Mouse (Mus musculus) neural tube, embryonic 11.5 days (tissue): ENCODE results near the gene Atp5c1. TPM values are rescaled to one million over a fixed set of nuclear protein-coding genes. Genes with fewer than 3 reads are reported as not detected.
A peak's percentile ranks its signal among the peaks of the same experiment; 100 is the strongest.

ENCODE experiments used
- ATAC-seq: fragments of 200-750 bp; cut with Nextera tagmentation; 2 replicates; pipeline ENCODE4 v1.8.0; 2017; ENCODE audit warnings: moderate number of reproducible peaks, mild to moderate bottlenecking, moderate TSS enrichment, moderate library complexity; ENCODE audit not compliant: insufficient read depth, low FRiP score, low TSS enrichment
- DNase-seq: peaks from one replicate; pipeline ENCODE4 v3.0.0-alpha.2; 2015; ENCODE audit warnings: low spot score
- H3K27ac ChIP-seq: fragments of 300-500 bp; sonication (generic); 2 replicates; pipeline ENCODE4 v1.5.1; 2014; ENCODE audit warnings: low read depth, mild to moderate bottlenecking, low read length
- H3K27me3 ChIP-seq: fragments of 300-500 bp; sonication (generic); 2 replicates; pipeline ENCODE4 v1.6.1; 2014; ENCODE audit warnings: mild to moderate bottlenecking, low read length, mixed read lengths; ENCODE audit not compliant: control insufficient read depth, insufficient read depth
- H3K36me3 ChIP-seq: fragments of 300-500 bp; sonication (generic); 2 replicates; pipeline ENCODE4 v1.6.1; 2014; ENCODE audit warnings: mild to moderate bottlenecking, low read length, moderate library complexity, mixed read lengths; ENCODE audit not compliant: control insufficient read depth, insufficient read depth
- H3K4me1 ChIP-seq: fragments of 300-500 bp; sonication (generic); 2 replicates; pipeline ENCODE4 v1.6.1; 2014; ENCODE audit warnings: low read length, mixed read lengths; ENCODE audit not compliant: control insufficient read depth, insufficient read depth
- H3K4me2 ChIP-seq: fragments of 300-500 bp; sonication (generic); 2 replicates; pipeline ENCODE4 v1.6.1; 2014; ENCODE audit warnings: low read depth, mild to moderate bottlenecking, moderate library complexity
- H3K4me3 ChIP-seq: fragments of 300-500 bp; sonication (generic); 2 replicates; pipeline ENCODE4 v1.5.1; 2014; ENCODE audit warnings: low read depth, low read length
- H3K9ac ChIP-seq: fragments of 300-500 bp; sonication (generic); 2 replicates; pipeline ENCODE4 v1.6.1; 2014; ENCODE audit warnings: mild to moderate bottlenecking, low read length
- H3K9me3 ChIP-seq: fragments of 300-500 bp; sonication (generic); 2 replicates; pipeline ENCODE4 v1.6.1; 2016; ENCODE audit warnings: low read length; ENCODE audit not compliant: control insufficient read depth
- WGBS: fragments of 180-500 bp; shearing (Covaris S2); extraction: QIAGEN DNeasy Blood & Tissue Kit; methylation state at CpG from one replicate; pipeline ENCODE4 v1.1.7; 2014; 5-methylcytosine and 5-hydroxymethylcytosine counted together
- polyA plus RNA-seq: library from polyadenylated mRNA; unstranded; fragments of >200 nt; fragmentation: Nextera tagmentation; extraction: Ambion mirVana; gene quantifications from 2 replicates; pipeline ENCODE4 v1.2.1, GENCODE M21; 2014

Gene Atp5c1
- polyA plus RNA-seq, 1 experiment from 2014 or later, result 510 TPM

DNA sequence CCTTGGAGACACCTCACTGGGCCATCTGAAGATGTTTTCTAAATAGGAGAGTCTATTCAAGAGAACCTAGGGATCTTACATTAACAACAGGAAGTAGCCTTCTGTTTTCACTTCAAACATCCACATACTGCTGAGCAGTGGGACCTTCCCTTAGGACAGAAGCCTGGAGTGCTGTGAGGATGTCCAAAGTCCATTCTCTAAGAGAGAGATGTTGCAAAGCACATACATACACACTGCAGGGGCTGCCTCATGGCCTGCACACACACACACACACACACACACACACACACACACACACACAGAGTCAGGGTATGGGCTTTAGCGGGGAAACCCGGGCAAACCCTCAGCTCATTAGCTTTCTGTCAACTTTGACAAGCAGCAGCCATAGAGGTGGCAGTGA lies 20.2 kb upstream of the Atp5c1 start:
- Histone ChIP-seq H3K36me3 (no peaks in the 10 kb centered on the region), H3K4me2 (no peak overlapping the region), H3K9ac (no peak overlapping the region), H3K9me3 (no peaks in the 10 kb centered on the region), H3K27me3 (no peaks in the 10 kb centered on the region), H3K4me3 (no peak overlapping the region), H3K4me1 (no peaks in the 10 kb centered on the region), H3K27ac (no peak overlapping the region)
- DNase-seq (no peak), ATAC-seq (no peak)
- WGBS, result 89% methylated on average over 2 of the region's 2 CpGs

DNA sequence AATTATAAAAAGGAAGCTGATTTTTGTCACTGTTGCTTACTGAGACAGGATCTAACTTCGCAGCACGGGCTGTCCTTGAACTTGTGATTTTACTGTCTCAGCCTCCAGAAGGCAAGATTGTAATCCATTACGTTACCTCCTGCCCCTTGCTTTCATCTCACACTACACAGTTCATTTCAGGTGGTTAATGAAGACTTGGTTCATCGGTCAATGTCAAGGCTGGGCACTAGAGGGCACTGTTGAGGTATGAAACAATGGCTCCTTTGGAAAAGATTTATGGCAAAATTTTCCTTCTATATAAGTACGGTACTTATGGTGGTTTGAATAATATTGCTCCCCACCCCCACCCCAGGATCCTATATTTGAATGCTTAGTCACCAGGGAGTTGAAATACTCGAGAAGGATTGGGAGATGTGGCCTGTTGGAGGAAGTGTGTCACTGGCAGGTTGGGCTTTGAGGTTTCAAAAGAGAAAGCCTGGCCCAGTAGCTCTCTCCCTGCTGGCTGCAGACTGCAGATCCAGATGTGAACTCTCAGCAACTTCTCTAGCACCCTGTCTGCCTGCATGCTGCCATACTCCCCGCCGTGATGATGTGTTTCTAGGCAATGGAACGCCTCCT lies 18.4 kb upstream of the Atp5c1 start:
- Histone ChIP-seq H3K4me3 (no peak overlapping the region), H3K9ac (no peak overlapping the region), H3K27me3 (no peaks in the 10 kb centered on the region), H3K27ac (no peak overlapping the region), H3K36me3 (no peaks in the 10 kb centered on the region), H3K9me3 (no peaks in the 10 kb centered on the region), H3K4me2 (no peak overlapping the region), H3K4me1 (no peaks in the 10 kb centered on the region)
- no peak for ATAC-seq
- 37% methylated on average over 9 of the region's 9 CpGs for WGBS
- DNase-seq, result peak; percentile 40

DNA sequence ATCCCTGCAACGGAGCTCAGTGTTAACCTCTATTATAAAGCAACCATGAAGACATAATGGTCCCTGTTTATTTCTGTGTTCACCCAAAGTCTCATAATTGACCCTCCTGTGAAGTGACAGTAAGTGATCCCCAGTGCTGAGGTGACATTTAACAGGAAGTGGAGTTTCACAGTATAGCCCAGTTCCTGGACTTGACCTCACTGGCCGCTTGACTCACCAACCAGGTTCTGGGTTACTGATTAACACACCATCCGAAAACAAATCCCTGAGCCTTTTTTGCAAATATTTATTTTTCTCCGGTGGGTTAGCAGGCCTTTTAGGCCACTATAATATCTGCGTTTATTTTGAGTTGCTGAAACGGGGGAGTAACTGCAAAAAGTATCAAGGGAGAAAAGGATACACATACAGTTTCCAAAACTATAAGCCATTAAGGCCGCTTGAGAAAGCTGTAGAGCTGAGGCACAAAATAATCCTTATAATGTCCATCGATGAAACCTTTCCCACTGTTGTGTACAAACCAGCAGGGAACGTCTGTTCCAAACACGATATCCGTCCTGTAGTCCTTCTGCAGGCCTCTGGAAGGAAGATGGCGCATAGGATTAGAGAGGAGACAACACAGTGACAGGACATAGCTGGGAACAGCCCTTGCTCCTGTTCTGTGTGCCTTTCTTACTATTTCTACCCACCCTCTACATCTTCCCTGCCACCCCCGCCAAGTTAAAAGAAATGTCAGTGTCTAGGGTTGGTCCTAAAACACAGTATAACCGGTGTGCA lies 14.2 kb upstream of the Atp5c1 start:
- no peak for DNase-seq
- no peak overlapping the region for H3K4me2 ChIP-seq
- no peak overlapping the region for H3K9ac ChIP-seq
- H3K27me3 ChIP-seq, result no peaks in the 10 kb centered on the region
- H3K27ac ChIP-seq, result no peak overlapping the region
- no peaks in the 10 kb centered on the region for H3K4me1 ChIP-seq
- H3K36me3 ChIP-seq, result peaks cover 4% of the 10 kb centered on the region
- ATAC-seq, result no peak
- WGBS, result 86% methylated on average over 14 of the region's 14 CpGs
- H3K4me3 ChIP-seq, result no peak overlapping the region
- no peaks in the 10 kb centered on the region for H3K9me3 ChIP-seq

DNA sequence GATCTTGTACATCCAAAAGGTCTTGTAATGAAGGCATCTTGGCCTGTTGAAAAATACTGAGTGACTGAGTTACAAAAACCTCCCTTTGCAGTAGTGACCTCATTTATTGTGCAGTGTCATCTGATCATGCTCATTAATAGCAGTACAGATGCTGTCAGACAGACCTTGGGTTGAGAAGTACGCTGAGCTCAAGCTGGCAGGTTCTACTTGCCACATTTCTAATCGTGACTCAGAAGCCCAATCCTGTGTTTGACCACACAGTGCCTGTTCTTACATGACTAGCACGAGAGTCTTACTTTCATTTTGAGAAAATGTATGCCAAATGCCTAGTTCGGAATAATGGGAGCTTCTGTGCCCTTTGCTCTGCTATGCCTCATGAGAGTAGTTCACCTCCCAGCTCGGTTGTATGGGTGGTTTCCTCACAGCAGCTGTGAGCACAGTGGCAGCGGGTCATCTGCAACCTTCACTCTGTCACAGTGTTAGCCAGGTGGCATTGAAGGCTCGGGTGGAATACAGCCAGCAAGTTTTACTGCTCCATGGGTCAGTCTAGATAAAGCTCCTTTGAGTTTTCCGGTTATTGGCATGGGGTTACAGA lies 7.0 kb upstream of the Atp5c1 start:
- Histone ChIP-seq H3K27ac (no peak overlapping the region), H3K4me3 (no peak overlapping the region), H3K9me3 (no peaks in the 10 kb centered on the region), H3K4me2 (no peak overlapping the region), H3K36me3 (peaks cover 4% of the 10 kb centered on the region), H3K9ac (no peak overlapping the region), H3K4me1 (no peaks in the 10 kb centered on the region), H3K27me3 (no peaks in the 10 kb centered on the region)
- DNase-seq (no peak), ATAC-seq (no peak)
- WGBS, result 84% methylated on average over 8 of the region's 8 CpGs

DNA sequence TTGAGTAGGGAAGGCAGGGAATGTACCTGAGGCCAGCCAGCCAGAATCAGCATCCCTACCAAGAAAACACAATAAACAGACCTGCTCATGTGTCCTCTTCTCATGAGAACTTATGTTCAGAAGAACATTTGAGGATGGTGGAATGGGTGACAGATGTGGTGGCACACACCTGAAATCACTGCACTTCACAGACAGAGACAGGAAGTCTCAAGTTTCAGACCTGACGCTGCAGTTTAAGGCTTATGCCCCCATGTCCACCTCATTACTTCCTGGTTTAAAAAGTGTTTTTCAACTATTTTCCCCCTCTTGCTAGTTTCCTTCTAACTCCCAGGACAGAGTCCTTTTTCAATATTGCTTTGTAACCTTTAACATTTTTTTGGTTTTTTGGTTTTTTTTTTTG lies 2.4 kb upstream of the Atp5c1 start:
- Histone ChIP-seq H3K4me2 (no peak overlapping the region), H3K36me3 (no peaks in the 10 kb centered on the region), H3K27ac (no peak overlapping the region), H3K27me3 (no peaks in the 10 kb centered on the region), H3K4me1 (peaks cover 12% of the 10 kb centered on the region), H3K9me3 (no peaks in the 10 kb centered on the region), H3K4me3 (no peak overlapping the region), H3K9ac (no peak overlapping the region)
- 67% methylated on average over 1 of the region's 1 CpGs for WGBS
- DNase-seq, result no peak
- no peak for ATAC-seq

DNA sequence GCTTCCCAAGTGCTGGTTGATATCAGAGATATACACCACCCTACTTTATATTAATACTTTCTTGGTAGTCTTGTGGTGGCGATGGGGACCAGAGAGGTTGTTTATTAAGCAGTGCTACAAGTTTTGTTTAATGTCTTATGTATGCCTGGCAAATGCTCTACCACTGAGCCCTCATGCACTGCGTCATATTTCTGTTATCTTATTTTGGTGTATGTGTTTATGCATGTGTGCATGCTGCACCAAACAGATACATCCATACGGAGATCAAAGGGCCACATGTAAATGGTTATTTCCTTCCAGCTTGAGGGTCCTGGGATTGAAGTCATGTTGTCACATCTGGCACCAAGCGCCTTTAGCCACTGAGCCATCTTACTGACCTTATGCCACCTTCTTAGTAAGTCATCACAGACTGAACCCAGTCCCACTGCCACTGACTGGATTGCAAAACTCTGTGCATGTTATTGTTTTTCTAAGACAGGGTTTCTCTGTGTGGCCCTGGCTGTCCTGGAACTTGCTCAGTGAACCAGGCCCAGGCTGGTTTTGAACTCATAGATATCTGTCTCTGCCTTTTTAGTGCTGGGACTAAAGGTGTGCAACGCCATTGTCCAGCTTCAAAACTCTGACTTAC lies 1.3 kb upstream of the Atp5c1 start:
- H3K4me2 ChIP-seq, result peak overlapping the region; percentile 70
- no peak overlapping the region for H3K9ac ChIP-seq
- ATAC-seq (no peak), DNase-seq (no peak)
- H3K27ac ChIP-seq, result no peak overlapping the region
- H3K36me3 ChIP-seq, result no peaks in the 10 kb centered on the region
- H3K4me3 ChIP-seq, result peak overlapping the region; percentile 87
- H3K9me3 ChIP-seq, result no peaks in the 10 kb centered on the region
- H3K27me3 ChIP-seq, result no peaks in the 10 kb centered on the region
- H3K4me1 ChIP-seq, result peaks cover 12% of the 10 kb centered on the region
- WGBS, result 87% methylated on average over 5 of the region's 5 CpGs

DNA sequence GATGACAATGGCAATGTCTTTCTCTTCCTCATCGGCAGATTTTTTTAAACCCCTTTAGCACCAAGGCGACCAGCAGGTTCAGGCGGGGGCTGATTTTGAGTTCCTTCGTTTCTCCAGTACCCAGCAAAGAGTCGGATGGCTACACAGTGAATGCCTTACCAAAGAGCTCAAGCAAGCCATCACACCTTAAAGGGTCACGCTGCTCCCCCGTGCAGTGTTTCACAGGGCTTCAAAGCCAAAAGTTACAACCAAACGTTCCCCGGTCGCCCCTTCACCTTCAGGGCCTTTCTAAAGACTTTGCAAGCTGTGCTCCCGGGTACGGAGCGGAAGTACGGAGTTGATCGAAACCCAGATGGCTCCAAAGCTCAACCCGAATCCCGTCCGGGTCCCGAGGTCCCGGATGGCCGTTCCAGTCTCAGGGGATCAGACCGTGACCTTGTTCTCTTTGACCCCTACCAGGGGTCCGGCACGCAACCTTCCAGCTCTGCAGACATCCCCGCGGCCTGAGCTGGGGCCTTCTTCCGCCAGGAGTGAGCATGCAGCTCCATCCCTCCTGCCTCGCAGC lies 483 bp downstream of the Atp5c1 start:
- Histone ChIP-seq H3K4me3 (peak overlapping the region; percentile 87), H3K27me3 (no peaks in the 10 kb centered on the region), H3K9ac (peak overlapping the region; percentile 98), H3K27ac (peak overlapping the region; percentile 91), H3K36me3 (no peaks in the 10 kb centered on the region), H3K4me1 (peaks cover 12% of the 10 kb centered on the region), H3K4me2 (peak overlapping the region; percentile 71), H3K9me3 (no peaks in the 10 kb centered on the region)
- no peak for DNase-seq
- no peak for ATAC-seq
- WGBS, result under 1% methylated on average over 28 of the region's 28 CpGs

DNA sequence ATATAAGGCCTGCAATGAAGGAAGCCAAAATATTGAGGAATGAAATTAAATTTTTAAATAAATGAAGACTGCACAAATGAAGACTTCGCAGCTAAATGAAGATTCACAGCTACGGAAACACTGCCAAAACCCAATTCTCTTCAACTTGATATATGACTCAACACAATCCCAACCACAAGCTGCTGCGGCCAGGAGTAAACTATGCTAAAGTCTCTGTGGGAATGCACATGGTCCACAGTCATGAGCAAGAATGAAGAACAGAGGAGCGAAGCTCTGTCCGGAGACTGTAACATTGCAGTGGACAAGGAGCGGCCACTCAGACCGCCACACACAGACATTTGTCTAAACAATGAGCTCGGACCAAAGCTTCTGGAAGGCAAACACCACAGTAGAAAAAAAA lies 3.6 kb downstream of the Atp5c1 start:
- no peak overlapping the region for H3K4me3 ChIP-seq
- peaks cover 2% of the 10 kb centered on the region; the same call in 1 of the 2 replicates for H3K36me3 ChIP-seq
- no peaks in the 10 kb centered on the region for H3K27me3 ChIP-seq
- no peak overlapping the region for H3K27ac ChIP-seq
- no peaks in the 10 kb centered on the region for H3K9me3 ChIP-seq
- 92% methylated on average over 8 of the region's 8 CpGs for WGBS
- ATAC-seq (no peak), DNase-seq (no peak)
- H3K9ac ChIP-seq, result no peak overlapping the region
- H3K4me1 ChIP-seq, result peaks cover 11% of the 10 kb centered on the region
- H3K4me2 ChIP-seq, result no peak overlapping the region
